8 mouse cellular contexts compared by ENCODE assay signal in genomic region chr2:152810158-152810941, GRCm38 (mm10). TPM values are rescaled to one million over a fixed set of nuclear protein-coding genes. Genes with fewer than 3 reads are reported as not detected.
DNase-seq lines count a peak whose midpoint lies in the region; ATAC-seq and TF ChIP-seq lines count a peak whose summit lies in the region.

No protein-coding gene starts in this region.

- DNase-seq in layer of hippocampus, adult 9-11 months, result peak; percentile 66
- no peak for DNase-seq in layer of hippocampus, adult 18-20 months (ENCODE audit: low spot score in 2 of 2)
- DNase-seq in hindbrain, embryonic 14.5 days (ENCODE audit: low spot score), result no peak
- no peak for DNase-seq in embryo, embryonic 11 days
- DNase-seq in kidney, adult 11 months, result no peak

- TF ChIP-seq POLR2A in ES-Bruce4 (IDR thresholded peaks at IDR 0.05; ENCODE audit: insufficient read depth, low read length), result no peak

- H3K9ac ChIP-seq in ES-Bruce4 (ENCODE audit: low read depth, poor library complexity, severe bottlenecking), result 0 out of 2 replicates have a peak overlapping the region, but pooled peaks have one; percentile 11
- H3K9ac ChIP-seq in hindbrain, embryonic 14.5 days, result no peak overlapping the region

- no peak overlapping the region for H3K4me2 ChIP-seq in hindbrain, embryonic 14.5 days (replicated peaks)

- no peak for TF ChIP-seq EP300 in ES-Bruce4 (IDR thresholded peaks at IDR 0.05; ENCODE audit: insufficient read depth, low read depth, low read length)

- no peaks in the 10 kb centered on the region for H3K27me3 ChIP-seq in ES-Bruce4 (ENCODE audit: control insufficient read depth, insufficient read depth, low read length, poor library complexity, severe bottlenecking)
- H3K27me3 ChIP-seq in erythroblast, embryonic 14.5 days (ENCODE audit: control insufficient read depth), result no peaks in the 10 kb centered on the region
- no peaks in the 10 kb centered on the region for H3K27me3 ChIP-seq in hindbrain, embryonic 14.5 days (ENCODE audit: control insufficient read depth, insufficient read depth, low read length)

- no peak for TF ChIP-seq CTCF in ES-Bruce4 (IDR thresholded peaks at IDR 0.05; ENCODE audit: low read depth, low read length)

- H3K36me3 ChIP-seq in ES-Bruce4 (ENCODE audit: control insufficient read depth, insufficient read depth, low read length, poor library complexity, severe bottlenecking), result peaks cover 3% of the 10 kb centered on the region; the same call in 1 of the 2 replicates
- peaks cover 94% of the 10 kb centered on the region for H3K36me3 ChIP-seq in erythroblast, embryonic 14.5 days (ENCODE audit: control insufficient read depth)
- H3K36me3 ChIP-seq in hindbrain, embryonic 14.5 days (replicated peaks; ENCODE audit: control insufficient read depth, insufficient read depth), result no peaks in the 10 kb centered on the region

- WGBS in hindbrain, embryonic 14.5 days, result 89% methylated on average over 5 of the region's 5 CpGs

- peaks cover 7% of the 10 kb centered on the region for H3K4me1 ChIP-seq in ES-Bruce4 (ENCODE audit: control insufficient read depth, insufficient read depth, low read length)
- H3K4me1 ChIP-seq in erythroblast, embryonic 14.5 days (ENCODE audit: control insufficient read depth), result peaks cover 97% of the 10 kb centered on the region
- H3K4me1 ChIP-seq in hindbrain, embryonic 14.5 days (replicated peaks; ENCODE audit: control insufficient read depth, insufficient read depth, low read length), result peaks cover 15% of the 10 kb centered on the region

- peak overlapping the region; percentile 98 for H3K27ac ChIP-seq in ES-Bruce4 (ENCODE audit: insufficient read depth, low read length)
- no peak overlapping the region for H3K27ac ChIP-seq in hindbrain, embryonic 14.5 days

- ATAC-seq in megakaryocyte, adult 5-6 weeks (ENCODE audit: poor library complexity, severe bottlenecking), result peak; percentile 57; the same call in 1 of the 2 replicates
- ATAC-seq in hindbrain, embryonic 14.5 days (ENCODE audit: low FRiP score), result no peak

- H3K9me3 ChIP-seq in ES-Bruce4 (replicated peaks; ENCODE audit: control insufficient read depth, insufficient read depth, low read length, poor library complexity, severe bottlenecking), result no peaks in the 10 kb centered on the region
- no peaks in the 10 kb centered on the region for H3K9me3 ChIP-seq in erythroblast, embryonic 14.5 days (ENCODE audit: control insufficient read depth, low read length)
- no peaks in the 10 kb centered on the region for H3K9me3 ChIP-seq in hindbrain, embryonic 14.5 days (ENCODE audit: control insufficient read depth, low read length)

- no peak overlapping the region for H3K4me3 ChIP-seq in ES-Bruce4 (ENCODE audit: low read depth, low read length)
- H3K4me3 ChIP-seq in erythroblast, embryonic 14.5 days (replicated peaks), result peak overlapping the region; percentile 53
- no peak overlapping the region for H3K4me3 ChIP-seq in hindbrain, embryonic 14.5 days (replicated peaks; ENCODE audit: low read length)

RNA-seq across cellular contexts. Expression of gene Bcl2l1, which starts 21.2 kb away (rescaled TPM):
- total RNA-seq in layer of hippocampus, adult 18-20 months (2021), result 100 to 1,000 TPM; 134 to 146 TPM
- polyA plus RNA-seq in ES-Bruce4 (2011; ENCODE audit: insufficient read depth, insufficient read length, low read depth, missing spikeins), result 108 TPM in 2 replicates
- 212 and 213 TPM in 2 replicates for polyA plus RNA-seq in erythroblast, embryonic 14.5 days (2012)
- total RNA-seq in megakaryocyte, adult 5-6 weeks (2015), result 7.1 and 9.3 TPM in 2 replicates
- total RNA-seq in megakaryocyte, adult 5-6 weeks (2017), result 9.3 and 12.8 TPM in 2 replicates
- polyA plus RNA-seq in hindbrain, embryonic 14.5 days (2014; fragmentation: Nextera tagmentation; extraction: Ambion mirVana), result 155 and 165 TPM in 2 replicates

RNA-seq across cellular contexts. Expression of gene Tpx2, which starts 37.4 kb away (rescaled TPM):
- 1 to 10 TPM; 1.6 to 1.9 TPM for total RNA-seq in layer of hippocampus, adult 18-20 months (2021)
- polyA plus RNA-seq in ES-Bruce4 (2011; ENCODE audit: insufficient read depth, insufficient read length, low read depth, missing spikeins), result 183 TPM in 2 replicates
- polyA plus RNA-seq in erythroblast, embryonic 14.5 days (2012), result 4.9 and 5.7 TPM in 2 replicates
- 102 TPM in 2 replicates for total RNA-seq in megakaryocyte, adult 5-6 weeks (2015)
- 122 and 126 TPM in 2 replicates for total RNA-seq in megakaryocyte, adult 5-6 weeks (2017)
- polyA plus RNA-seq in hindbrain, embryonic 14.5 days (2014; fragmentation: Nextera tagmentation; extraction: Ambion mirVana), result 17.2 and 20.1 TPM in 2 replicates

RNA-seq across cellular contexts. Expression of gene Cox4i2, which starts 56.4 kb away (rescaled TPM):
- total RNA-seq in layer of hippocampus, adult 18-20 months (2021), result 1 to 10 TPM; 1.1 to 2.3 TPM
- polyA plus RNA-seq in ES-Bruce4 (2011; ENCODE audit: insufficient read depth, insufficient read length, low read depth, missing spikeins), result 0.94 and 1.1 TPM in 2 replicates
- polyA plus RNA-seq in erythroblast, embryonic 14.5 days (2012), result not detected in 2 replicates
- 0.20 and 0.55 TPM in 2 replicates for total RNA-seq in megakaryocyte, adult 5-6 weeks (2015)
- 0.41 TPM in 1 of 2 replicates, not detected in the other for total RNA-seq in megakaryocyte, adult 5-6 weeks (2017)
- polyA plus RNA-seq in hindbrain, embryonic 14.5 days (2014; fragmentation: Nextera tagmentation; extraction: Ambion mirVana), result 5.8 TPM in 2 replicates
